Mouse (Mus musculus) lung, postnatal 0 days (tissue): Measurements from ENCODE around the gene Rbak.
"Not testable (repeated sequence)": the region's sequence is repeated elsewhere in the genome, so short reads cannot be mapped to it uniquely, and the experiment has no call there.

Source experiments
- CTCF ChIP-seq: IDR thresholded peaks from 2 replicates; pipeline ENCODE4 v1.5.1; 2016; ENCODE audit warnings: antibody characterized with exemption, mild to moderate bottlenecking
- EP300 ChIP-seq: IDR thresholded peaks from 2 replicates; pipeline ENCODE4 v1.6.1; 2016; ENCODE audit warnings: antibody characterized with exemption, mild to moderate bottlenecking, control low read depth

GRCm38 (mm10) chr5:143194747-143195146, 14.2 kb upstream of the Rbak start:
- not testable (repeated sequence) for TF ChIP-seq EP300, CTCF
